Mouse (Mus musculus): ENCODE results near the gene Nfasc.

GRCm38 (mm10) chr1:132533840-132534239 lies 207.8 kb downstream of the Nfasc start:
- no peak for TF ChIP-seq POLR2A (IDR thresholded peaks at IDR 0.05; ENCODE audit: control insufficient read depth, extremely low read depth, insufficient read depth, low read length, poor library complexity)
- no peak for TF ChIP-seq CTCF (IDR thresholded peaks at IDR 0.05; ENCODE audit: borderline replicate concordance, control insufficient read depth, extremely low read depth, insufficient read depth, low read length, poor library complexity)

Data from thymus, adult 2 months (tissue).